1 mouse cellular context compared by ENCODE assay signal in the genomic region with DNA sequence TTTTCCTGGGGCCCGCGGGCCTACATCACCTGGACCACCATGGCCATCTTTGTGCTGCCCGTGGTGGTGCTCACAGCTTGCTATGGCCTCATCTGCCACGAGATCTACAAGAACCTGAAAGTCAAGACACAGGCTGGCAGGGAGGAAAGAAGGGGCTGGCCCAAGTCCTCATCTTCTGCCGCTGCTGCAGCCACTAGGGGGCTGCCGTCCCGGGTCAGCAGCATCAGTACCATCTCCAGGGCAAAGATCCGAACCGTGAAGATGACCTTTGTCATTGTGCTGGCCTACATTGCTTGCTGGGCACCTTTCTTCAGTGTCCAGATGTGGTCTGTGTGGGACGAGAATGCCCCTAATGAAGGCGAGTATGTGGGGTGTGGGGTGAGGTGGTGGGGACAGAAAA.
TF ChIP-seq lines count a peak whose summit lies in the region.

No protein-coding gene starts in this region.

TF ChIP-seq in MEL, 35 proteins besides CTCF, POLR2A, EP300 and RAD21:
- TF ChIP-seq MAX (IDR thresholded peaks at IDR 0.05; ENCODE audit: low read length) (no peak), TCF12 (IDR thresholded peaks at IDR 0.05; ENCODE audit: low read depth, low read length) (no peak), E2F4 (IDR thresholded peaks at IDR 0.05; ENCODE audit: borderline replicate concordance, low read depth, low read length) (no peak), GABPA (IDR thresholded peaks at IDR 0.05; ENCODE audit: low read depth, low read length) (no peak), TBP (IDR thresholded peaks at IDR 0.05; ENCODE audit: low read depth, low read length) (no peak), UBTF (IDR thresholded peaks at IDR 0.05; ENCODE audit: borderline replicate concordance, insufficient read depth, low read depth, low read length) (no peak), GATA1 (IDR thresholded peaks at IDR 0.05; ENCODE audit: low read depth, low read length) (no peak), JUND (IDR thresholded peaks at IDR 0.05; ENCODE audit: low read depth, low read length) (no peak), POLR2AphosphoS5 (IDR thresholded peaks at IDR 0.05; ENCODE audit: borderline replicate concordance, low read depth, low read length) (no peak), CHD2 (IDR thresholded peaks at IDR 0.05; ENCODE audit: low read length) (no peak), ZKSCAN1 (IDR thresholded peaks at IDR 0.05; ENCODE audit: low read depth, low read length) (no peak), TAL1 (IDR thresholded peaks at IDR 0.05; ENCODE audit: low read length) (no peak), MEF2A (IDR thresholded peaks at IDR 0.05; ENCODE audit: extremely low read depth, insufficient replicate concordance, low read depth, low read length, poor library complexity, severe bottlenecking) (no peak), CHD1 (IDR thresholded peaks at IDR 0.05; ENCODE audit: low read depth, low read length) (no peak), KAT2A (conservative IDR thresholded peaks at IDR 0.05; ENCODE audit: low read depth, low read length) (no peak), USF1 (IDR thresholded peaks at IDR 0.05; ENCODE audit: low read depth, low read length) (no peak), NELFE (IDR thresholded peaks at IDR 0.05; ENCODE audit: low read depth, low read length) (no peak), MAFK (IDR thresholded peaks at IDR 0.05; ENCODE audit: borderline replicate concordance, low read depth, low read length) (no peak), MYB (IDR thresholded peaks at IDR 0.05; ENCODE audit: low read depth, low read length) (no peak), RCOR1 (IDR thresholded peaks at IDR 0.05; ENCODE audit: low read depth, low read length) (no peak)
TF ChIP-seq in MEL: peak in this region for 0.
